Mouse (Mus musculus) WW6 (cell line): ENCODE data around the gene Atl1.
A peak's percentile ranks its signal among the peaks of the same experiment; 100 is the strongest.

ENCODE experiments used
- DNase-seq: peaks from one replicate; pipeline ENCODE4 v3.0.0-alpha.2; 2013; ENCODE audit warnings: low read depth, low spot score

Atl1 gene

DNA sequence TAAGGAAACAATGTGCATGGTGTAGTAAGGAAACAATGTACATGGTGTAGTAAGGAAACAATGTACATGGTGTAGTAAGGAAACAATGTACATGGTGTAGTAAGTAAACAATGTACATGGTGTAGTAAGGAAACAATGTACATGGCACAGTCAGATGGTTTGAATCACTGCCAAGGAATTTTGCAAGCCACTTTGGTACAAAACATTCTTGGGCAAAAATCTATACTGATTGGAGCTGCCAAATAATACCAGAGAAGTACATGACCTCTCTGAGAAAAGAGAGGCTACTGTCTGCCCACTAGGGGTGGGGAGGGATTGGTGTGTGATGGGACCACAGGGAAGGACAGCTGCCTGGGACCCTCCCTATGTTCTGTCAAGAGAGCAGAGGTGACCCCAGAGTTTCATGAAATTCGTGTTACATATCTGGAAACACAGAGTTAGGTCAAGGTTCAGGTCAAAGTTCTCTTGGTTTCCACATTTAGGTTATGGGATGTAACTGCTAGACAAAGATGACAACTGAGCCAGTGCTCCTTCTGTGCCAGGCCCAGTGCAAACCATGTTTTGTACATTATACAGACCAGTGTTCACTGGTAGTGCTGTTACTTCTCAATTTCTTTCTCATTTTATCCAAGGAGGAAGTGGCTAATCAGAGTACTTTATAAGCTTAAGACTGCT, 49.4 kb downstream of the Atl1 start:
- DNase-seq = no peak

DNA sequence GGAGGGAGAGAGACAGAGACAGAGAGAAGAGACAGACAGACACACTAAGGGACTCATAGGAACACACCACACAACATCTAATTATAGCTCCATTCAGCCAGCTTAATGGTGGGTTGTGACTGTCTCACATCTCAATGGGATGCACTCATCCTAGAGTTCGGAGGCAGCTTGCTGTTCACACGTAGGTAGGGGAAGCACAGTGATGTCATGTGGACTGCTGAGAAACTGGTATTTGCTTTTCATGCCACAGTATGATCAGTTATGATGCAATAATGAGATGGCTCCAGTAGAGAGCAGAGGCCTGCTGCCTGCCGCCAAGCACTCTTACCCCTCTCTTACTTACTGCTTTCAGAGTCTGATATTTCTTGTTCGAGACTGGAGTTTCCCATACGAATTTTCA, 53.4 kb downstream of the Atl1 start:
- no peak for DNase-seq

DNA sequence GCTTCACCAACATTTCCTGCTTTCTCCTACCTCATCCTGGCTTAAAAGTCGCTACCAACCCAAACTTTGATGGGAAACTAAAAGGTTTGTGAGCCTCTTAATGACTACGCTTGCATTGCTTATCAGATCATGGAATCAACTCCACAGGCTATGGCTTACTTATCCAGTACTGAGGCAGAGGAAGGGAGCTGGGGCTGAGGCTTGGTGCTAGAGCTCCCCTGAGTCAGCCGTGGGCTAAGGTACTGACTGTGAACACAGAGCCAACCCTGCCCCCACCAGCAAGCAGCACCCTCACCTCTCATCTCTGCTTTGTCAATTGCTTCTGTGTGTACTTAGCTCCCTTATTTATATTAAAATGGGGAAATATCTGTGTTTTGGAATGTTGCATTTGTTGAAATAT, 55.1 kb downstream of the Atl1 start:
- no peak for DNase-seq

DNA sequence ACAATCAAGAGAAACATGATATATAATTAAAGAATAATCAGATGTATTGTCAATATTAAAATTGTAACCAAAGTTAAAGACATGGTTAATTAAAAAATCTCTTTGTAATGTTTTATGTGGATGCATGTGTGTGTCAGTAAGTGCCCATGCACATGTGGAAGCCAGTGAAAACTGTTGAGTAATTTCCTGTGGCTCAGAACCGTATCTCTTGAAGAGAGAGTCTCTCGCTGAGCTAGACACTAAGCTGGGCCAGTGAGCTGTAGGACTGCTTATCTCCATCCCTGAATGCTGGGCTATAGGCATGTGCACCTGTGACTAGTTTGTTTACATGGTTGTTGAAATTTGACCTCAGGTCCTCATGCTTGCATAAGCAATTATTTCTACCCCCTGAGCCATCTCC, 65.0 kb downstream of the Atl1 start:
- DNase-seq = no peak

DNA sequence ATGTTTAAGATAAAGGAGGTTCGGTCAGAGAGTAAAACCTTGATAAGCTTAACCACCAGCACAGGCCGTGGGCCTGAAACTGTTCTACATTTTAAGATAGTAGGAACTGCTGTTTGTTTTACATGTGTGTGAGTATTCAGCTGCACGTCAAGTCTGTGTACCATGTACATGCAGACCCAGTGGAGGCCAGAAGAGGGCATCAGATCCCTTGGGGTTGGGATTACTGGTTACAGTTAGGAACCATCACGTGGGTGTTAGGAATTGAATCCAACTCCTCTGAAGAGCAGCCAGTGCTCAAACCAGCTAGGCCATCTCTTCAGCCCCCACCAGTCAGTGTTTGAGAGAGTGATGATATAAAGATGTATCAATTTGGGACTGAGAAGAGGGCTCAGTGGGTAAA, 70.1 kb downstream of the Atl1 start:
- no peak for DNase-seq

DNA sequence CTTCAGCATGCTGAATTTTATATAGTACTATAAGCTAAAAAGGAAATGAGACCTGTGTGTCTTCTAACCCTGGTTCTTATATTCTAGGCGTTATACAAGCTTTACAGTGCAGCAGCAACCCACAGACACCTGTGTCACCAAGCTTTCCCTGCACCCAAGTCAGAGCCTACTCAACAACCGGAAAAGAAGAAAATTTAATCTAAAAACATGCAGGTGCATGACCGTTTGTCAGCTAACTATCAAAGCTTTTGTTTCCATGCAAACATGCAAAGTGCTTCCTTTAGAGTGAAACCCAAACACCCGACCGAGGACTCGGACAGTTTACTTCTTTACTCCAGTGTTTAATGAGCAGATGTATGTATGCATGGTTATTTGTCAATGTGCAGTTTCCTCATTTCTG, 70.7 kb downstream of the Atl1 start:
- no peak for DNase-seq

DNA sequence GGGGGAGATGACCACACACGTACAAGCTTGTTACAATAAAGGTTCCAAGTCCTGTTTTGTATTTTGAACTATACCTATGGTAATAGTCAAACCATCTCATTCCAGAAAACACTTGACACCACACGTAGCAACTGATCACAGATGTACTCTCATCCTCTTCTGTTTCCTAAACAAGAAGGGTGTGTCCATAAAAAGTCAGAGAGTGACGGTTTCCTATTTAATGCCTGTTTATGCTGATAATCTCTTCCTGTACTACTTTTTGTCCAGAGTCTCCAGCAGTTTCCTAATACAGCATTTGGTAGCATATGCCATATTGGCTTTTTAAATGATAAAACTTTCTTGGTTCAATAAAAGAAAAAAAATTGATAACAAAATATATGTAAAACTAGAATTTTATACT, 73.2 kb downstream of the Atl1 start:
- DNase-seq = no peak

DNA sequence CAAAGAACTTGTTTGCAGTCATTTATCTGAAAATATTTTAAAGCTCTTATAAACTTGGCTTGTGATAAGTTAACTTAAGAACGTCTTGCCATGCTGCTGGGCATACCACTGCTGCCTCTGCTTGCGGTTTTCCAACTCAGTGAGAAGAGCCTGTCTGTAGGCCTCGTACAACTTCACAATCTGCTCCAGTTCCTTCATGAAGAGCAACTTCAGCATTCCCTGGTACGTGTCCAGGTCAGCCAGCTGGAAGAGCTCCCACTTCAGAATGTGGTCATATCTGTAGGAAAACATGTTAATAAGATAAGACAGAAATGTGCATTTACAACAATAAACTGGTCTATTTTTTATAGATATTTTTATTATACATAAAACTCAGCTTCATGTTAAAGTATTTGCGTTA, 73.7 kb downstream of the Atl1 start:
- no peak for DNase-seq

DNA sequence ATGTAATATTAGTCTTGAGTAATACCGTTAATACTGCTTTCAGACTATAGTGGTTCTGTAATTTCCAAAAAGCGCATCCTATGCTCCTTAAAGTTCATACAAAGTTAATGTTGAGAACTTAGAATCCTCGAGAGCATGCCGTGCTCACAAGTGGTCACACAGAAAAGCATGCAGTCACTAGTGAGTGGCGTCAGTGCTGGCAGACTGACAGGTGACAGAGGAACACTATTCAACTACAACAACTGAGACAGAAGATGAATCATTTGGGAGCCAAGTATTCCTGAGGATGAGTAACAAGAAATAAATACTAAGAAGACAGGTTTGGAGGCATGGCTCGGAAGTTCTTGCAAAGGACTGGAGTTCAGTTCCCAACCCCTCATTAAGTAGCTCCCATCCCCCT, 74.7 kb downstream of the Atl1 start:
- DNase-seq = no peak

DNA sequence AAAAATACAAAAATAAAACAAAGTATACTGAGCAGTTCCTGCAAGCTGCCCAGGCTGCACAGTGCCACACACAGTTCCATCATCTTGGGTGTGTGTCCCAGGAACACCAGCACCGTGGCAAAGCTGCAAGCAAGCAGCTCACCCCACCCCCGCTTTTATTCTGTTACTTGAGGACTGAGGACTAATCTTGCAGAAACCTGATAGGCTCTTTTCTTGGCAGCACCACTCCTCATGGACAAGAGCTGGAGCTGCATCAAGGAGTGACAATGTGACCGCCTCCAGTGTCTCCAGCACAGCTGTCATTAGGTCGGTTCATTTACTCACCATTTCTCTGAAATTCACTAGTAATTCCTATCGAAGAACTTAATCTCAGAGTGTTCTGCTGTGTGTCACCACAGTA, 75.7 kb downstream of the Atl1 start:
- DNase-seq = no peak

DNA sequence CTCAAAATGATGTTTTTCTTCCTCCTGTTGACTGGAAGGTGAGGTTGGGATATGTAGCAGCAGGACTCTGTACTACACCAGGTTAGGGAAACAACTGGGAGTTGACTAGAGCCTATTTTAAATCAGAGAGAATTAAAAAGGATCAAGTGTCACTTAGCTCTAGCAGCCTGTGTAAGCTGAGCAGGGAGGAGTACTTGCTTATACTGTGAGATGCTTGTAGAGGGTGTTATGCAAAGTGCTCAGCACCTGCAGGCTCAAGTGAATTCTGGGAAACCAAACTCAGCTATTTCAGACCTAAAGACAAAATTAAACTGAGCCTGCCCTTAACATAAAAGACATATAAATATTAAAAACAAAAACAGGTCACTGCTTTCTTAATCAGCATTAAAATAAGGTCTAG, 81.3 kb downstream of the Atl1 start:
- no peak for DNase-seq

DNA sequence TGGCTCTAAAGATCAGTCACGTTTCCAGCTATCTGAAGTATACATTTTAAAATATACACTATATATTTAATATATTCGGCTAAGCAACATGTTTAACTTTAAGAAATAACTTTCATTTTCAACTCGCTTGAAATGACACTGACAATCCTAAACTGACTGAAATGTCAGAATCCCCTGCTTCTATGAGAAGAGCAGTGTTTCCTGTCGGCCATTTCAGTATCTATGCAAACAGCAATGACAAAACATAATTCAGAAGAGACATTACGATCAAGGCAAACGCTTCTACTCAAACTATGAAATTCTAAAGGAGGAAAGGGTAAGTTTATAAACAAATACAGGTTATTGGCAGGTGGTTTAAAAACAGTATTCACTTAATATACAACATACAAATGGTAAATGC, 84.3 kb downstream of the Atl1 start:
- no peak for DNase-seq

DNA sequence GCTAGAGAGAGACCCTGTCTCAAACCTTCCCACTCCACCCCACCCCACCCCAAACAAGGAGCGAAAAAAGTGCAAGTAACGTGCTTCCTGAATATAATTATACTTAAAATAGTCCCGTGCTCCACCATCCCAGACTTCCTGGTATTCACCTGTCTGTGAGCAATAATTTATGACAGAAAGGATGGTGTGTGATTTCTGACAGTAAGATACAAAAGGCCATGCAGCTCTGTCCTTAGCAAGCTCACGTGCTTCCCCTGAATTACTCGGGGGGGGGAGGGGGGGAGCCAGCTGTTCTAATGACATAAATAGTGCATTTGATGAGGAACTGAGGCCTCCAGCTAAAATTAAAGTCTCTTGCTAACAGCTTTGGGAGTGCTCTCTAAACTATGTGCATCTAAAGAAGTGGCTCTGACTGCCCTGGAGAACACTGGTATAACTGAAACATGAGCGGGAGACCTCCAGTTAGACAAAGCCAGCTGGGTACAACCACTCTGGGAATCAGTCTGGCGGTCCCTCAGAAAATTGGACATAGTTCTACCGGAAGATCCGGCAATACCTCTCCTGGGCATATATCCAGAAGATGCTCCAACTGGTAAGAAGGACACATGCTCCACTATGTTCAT, 85.1 kb downstream of the Atl1 start:
- DNase-seq = no peak

DNA sequence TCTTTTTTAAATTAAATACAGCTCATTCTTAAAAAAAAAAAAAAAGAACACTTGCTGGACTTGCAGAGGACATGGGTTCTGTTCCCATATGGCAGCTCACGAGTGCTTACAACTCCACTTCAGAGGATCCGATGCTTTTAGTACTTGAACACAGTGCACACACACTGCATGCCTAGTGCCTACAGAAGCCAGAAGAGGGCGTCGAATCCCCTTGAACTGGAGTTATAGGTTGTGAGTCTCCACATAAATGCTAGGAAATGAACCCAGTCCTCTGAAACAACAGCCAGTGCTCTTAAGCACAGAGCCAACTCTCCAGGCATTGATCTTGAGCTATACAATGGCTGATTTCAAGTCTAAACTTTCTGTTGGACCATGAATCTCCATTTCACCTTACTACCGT, 90.5 kb downstream of the Atl1 start:
- no peak for DNase-seq

DNA sequence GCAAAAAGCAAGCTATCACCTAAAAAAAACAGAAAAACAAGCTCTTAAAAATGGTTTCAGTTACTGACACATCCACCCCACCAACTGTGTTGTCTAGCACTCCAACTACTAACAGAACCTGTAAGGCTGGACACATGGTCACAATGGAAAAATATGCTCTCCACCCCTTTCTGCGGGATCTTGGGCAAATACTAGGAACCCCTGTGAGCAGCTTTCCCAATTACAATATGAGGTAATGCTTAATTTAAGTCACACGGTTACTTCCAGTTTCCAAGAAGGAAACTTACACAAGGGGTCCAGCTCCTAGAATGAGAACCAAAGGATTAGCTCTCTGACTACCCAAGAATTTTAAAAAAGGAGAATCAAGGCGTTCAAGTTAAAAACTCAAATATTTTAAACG, 93.1 kb downstream of the Atl1 start:
- no peak for DNase-seq

DNA sequence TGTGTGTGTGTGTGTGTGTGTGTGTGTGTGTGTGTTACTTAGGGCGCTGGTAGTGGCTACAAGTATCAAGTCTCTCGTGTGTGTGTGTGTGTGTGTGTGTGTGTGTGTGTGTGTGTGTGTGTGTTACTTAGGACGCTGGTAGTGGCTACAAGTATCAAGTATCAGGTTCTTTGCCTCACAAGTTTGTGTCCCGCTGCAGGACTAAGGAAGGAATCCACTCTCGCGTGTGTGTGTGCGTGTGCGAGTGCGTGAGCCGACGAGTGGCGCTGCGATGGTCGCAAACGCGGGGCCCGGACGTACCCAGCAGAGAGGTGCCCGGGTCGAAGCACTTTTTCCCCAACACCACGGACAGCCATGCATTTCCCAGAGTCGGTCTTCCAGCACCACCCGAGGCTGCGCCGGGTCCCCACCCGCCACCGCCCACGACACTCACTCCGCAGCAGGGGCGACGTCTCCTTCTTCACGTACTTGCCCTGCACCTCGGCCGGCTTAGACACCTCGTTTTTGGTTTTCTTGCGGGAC, 93.9 kb downstream of the Atl1 start:
- DNase-seq = no peak

DNA sequence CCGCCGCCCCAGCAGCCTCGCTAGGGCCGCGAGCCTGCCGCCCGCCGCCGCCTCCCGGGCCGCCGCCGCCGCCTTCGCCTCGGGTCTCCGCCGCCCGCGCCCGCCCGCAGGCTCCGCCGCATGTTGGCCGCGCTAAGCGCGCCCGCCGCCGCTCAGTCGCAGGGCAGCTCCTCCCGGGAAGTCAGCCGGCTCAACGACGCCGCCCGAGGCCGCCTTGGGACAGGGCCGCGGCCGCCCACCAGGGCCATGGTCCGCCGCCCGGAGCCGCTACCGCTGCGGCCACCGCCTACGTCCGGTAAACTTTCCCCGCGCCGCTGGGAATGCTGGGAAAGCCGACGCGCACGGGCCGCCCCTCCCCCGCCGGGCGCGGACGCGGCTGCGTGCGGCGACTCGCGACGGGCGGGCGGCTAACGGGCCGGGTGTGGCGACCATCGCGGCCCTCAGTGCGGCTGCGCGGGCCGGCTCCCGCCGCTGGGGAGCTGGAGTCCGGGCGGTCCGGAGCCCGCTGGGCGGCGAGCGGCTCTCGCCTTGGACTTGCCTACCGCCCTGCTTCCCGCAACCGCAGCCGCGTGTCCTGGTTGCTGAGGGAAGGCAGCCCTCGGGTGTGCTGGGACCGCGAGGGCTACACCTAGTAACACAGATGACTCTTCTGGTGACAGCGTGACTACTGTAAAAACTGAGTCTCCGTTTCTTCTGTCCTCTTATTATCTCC, 94.5 kb downstream of the Atl1 start, which contains the start of gene Sav1:
Gene Sav1, minus strand, starts transcription at position 217 of the 712 bp plus-strand sequence.
- peak; percentile 39 for DNase-seq

DNA sequence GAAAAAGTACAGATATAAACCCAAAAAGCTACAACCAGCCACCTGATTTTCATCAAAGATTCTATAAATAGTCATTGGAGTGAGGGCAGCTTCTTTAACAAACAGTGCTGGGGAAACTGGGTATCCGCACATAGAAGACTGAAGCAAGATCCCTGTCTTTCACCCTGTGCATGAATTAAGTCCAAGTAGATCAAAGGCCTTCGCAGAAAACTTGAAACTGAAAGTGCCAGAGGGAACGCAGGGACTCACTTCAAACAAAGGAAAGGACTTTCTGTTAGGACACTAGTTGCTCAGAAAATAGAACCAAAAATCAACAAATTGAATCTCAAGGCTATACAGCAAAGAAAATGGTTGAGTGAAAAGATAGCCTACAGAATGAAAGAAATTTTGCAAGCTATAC, 103.0 kb downstream of the Atl1 start:
- no peak for DNase-seq

DNA sequence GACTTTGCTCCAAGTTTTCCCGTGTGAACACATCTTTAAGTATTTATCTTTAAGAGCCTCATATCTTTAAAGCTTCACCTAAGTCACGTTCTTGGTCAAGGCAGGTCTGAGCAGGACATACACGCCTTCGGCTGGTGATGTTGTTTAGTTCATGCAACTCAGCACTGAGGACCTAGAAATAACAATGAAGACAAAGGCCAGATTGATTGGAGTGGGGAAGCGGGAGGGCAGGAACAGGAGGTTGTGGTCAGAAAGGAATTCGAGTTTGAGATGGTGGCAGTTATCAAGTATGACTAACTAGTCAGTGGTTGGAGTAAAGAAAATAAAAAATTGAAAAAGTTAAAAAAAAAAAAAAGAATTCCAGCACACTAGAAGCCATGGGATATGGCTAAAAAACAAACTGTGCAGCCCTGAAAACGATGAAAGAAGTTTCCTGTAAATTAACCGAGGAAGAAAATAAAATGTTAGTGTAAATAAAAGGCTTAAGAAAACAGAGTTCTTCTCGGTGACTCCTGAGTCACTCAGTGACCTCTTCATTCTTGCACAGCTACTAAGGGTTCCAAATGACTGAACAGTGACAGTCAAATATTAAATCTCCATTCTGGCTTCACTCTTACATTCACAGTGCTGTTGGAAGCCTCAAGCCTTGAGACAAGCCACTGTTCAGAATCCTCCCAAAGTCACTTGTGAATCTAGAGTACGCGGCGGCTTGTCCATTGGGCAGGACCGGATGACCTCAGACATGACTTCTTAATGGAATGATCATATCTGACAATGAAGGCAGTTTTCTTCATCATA, 106.0 kb downstream of the Atl1 start:
- no peak for DNase-seq

DNA sequence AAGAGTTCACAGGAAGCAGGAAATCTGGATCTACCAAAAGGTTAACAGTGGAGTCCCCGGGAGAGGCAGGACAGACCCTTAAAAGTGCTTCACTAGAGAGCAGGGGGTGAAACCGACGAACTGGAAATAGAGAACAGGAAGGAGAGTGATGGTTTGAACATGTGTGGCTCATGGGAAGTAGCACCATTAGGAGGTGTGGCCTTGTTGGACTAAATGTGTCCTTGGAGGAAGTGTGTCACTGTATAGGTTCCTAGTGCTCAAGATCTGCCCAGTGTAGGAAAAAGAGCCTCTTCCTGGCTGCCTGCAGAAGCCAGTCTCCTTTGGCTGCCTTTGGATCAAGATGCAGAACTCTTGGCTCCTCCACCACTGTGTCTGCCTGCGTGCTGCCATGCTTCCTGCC, 112.7 kb downstream of the Atl1 start:
- no peak for DNase-seq

DNA sequence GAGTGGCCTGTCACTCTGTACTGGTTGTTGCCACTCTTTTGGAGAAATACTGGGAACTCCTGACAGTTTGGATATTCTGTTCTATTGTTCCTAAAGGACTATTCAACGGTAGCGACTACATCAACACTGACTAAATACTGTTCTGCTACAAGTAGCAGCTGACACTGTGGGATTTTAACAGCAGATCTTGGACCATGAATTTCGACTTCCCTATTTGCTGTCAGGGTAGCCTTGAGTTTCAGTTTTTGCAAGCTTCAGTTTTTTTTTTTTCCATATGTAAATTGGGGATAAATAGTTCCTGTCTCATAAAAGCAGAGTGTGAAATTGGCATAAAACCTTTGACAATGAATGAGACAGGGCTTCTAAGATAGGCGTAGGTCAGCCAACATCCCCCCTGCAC, 117.9 kb downstream of the Atl1 start:
- no peak for DNase-seq

DNA sequence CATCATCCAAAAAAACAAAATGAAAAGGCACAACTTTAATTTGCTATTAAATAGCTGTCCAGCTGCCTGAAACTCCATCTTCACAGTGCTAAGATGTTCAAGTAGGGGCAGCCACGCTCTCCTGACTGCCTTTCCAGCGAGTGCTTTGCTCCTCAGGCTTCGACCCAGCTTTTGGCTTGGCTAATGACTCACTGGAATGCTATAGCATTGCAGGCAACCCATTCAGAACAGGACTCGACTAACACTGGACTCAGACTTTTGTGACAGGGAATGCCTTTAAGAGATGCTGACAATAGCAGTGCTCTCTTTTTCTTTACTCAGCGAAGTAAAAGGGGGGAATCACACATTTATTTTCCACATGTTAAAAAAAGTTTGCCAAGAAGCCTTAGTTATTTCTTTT, 119.3 kb downstream of the Atl1 start:
- DNase-seq = no peak
